Mouse (Mus musculus) ES-E14 (cell line): ENCODE results near the gene Phf7.

Source experiments
- CHD2 ChIP-seq: IDR thresholded peaks from 2 replicates; pipeline ENCODE4 v1.6.1; 2014; ENCODE audit warnings: mild to moderate bottlenecking, low read depth, low read length, inconsistent platforms
- HCFC1 ChIP-seq: IDR thresholded peaks from 2 replicates; pipeline ENCODE4 v1.6.1; 2012; ENCODE audit warnings: low read length, inconsistent platforms, borderline replicate concordance; ENCODE audit not compliant: insufficient read depth
- MAFK ChIP-seq: IDR thresholded peaks from 2 replicates; pipeline ENCODE4 v1.6.1; 2014; ENCODE audit warnings: mild to moderate bottlenecking, low read depth, low read length, inconsistent platforms; ENCODE audit not compliant: insufficient read depth

- TF ChIP-seq CHD2 (no peak), MAFK (no peak), HCFC1 (no peak)
Observed at GRCm38 (mm10) chr14:31217666-31218065, 33.5 kb downstream of the Phf7 start, which contains the start of gene Sema3g.
